Mouse (Mus musculus) kidney, adult 2 months (tissue): ENCODE measurements around the gene Glis3.
A peak's percentile ranks its signal among the peaks of the same experiment; 100 is the strongest.

Source experiments
- CTCF ChIP-seq: fragments of 200-500 bp; conservative IDR thresholded peaks from 2 replicates; pipeline ENCODE4 v1.5.1; 2011; ENCODE audit warnings: low read depth, mild to moderate bottlenecking, control low read depth, low read length, moderate library complexity, mixed read lengths; ENCODE audit not compliant: insufficient read depth, insufficient read length
- POLR2A ChIP-seq: fragments of 200-500 bp; IDR thresholded peaks from one replicate; pipeline ENCODE4 v1.6.1; 2011; ENCODE audit warnings: low read depth, low read length, control low read depth

- TF ChIP-seq CTCF (peak; percentile 63), POLR2A (no peak)
Observed at GRCm38 (mm10) chr19:28365897-28366296, 314.0 kb downstream of the Glis3 start.
